Mouse (Mus musculus) 3134 (cell line): Measurements from ENCODE around the gene Snx1.

Experiments
- DNase-seq: peaks from one replicate; pipeline ENCODE4 v3.0.0-alpha.2; 2011; ENCODE audit warnings: low spot score; ENCODE audit not compliant: insufficient read length; ENCODE audit errors: extremely low read depth

Gene Snx1

GRCm38 (mm10) chr9:66127884-66128283 is 1.5 kb upstream of the Snx1 start:
- no peak for DNase-seq

GRCm38 (mm10) chr9:66127193-66127546 is 783 bp upstream of the Snx1 start:
- no peak for DNase-seq

- no peak for DNase-seq
These were observed 588 bp downstream of the Snx1 start for GRCm38 (mm10) chr9:66125543-66126455.

- DNase-seq: peak; percentile 98
These were observed 1.5 kb downstream of the Snx1 start for GRCm38 (mm10) chr9:66124681-66125542.

GRCm38 (mm10) chr9:66124111-66124531 is 2.3 kb downstream of the Snx1 start:
- no peak for DNase-seq

- DNase-seq: no peak
These were observed 2.7 kb downstream of the Snx1 start for GRCm38 (mm10) chr9:66123648-66124047.

- DNase-seq: no peak
These were observed 5.0 kb downstream of the Snx1 start for GRCm38 (mm10) chr9:66121421-66121820.

GRCm38 (mm10) chr9:66120945-66121344 is 5.4 kb downstream of the Snx1 start:
- DNase-seq: no peak

GRCm38 (mm10) chr9:66120106-66120505 is 6.3 kb downstream of the Snx1 start:
- no peak for DNase-seq

- DNase-seq: no peak
These were observed 6.9 kb downstream of the Snx1 start for GRCm38 (mm10) chr9:66119498-66119897.

GRCm38 (mm10) chr9:66116890-66117289 is 9.5 kb downstream of the Snx1 start:
- no peak for DNase-seq

GRCm38 (mm10) chr9:66114341-66114740 is 12.0 kb downstream of the Snx1 start:
- no peak for DNase-seq

GRCm38 (mm10) chr9:66110611-66111379 is 15.6 kb downstream of the Snx1 start:
- no peak for DNase-seq

- no peak for DNase-seq
These were observed 16.3 kb downstream of the Snx1 start for GRCm38 (mm10) chr9:66110126-66110525.

- DNase-seq: no peak
These were observed 16.8 kb downstream of the Snx1 start for GRCm38 (mm10) chr9:66109574-66109973.

GRCm38 (mm10) chr9:66105168-66105567 is 21.2 kb downstream of the Snx1 start:
- DNase-seq: no peak

- DNase-seq: no peak
These were observed 21.8 kb downstream of the Snx1 start for GRCm38 (mm10) chr9:66104601-66105000.

- no peak for DNase-seq
These were observed 23.7 kb downstream of the Snx1 start for GRCm38 (mm10) chr9:66102668-66103067.

- DNase-seq: no peak
These were observed 24.8 kb downstream of the Snx1 start for GRCm38 (mm10) chr9:66101577-66101976.

GRCm38 (mm10) chr9:66092664-66093063 is 33.7 kb downstream of the Snx1 start:
- DNase-seq: no peak
